Mouse (Mus musculus) ES-E14 (cell line): ENCODE measurements around the gene Sgms1. TPM values are rescaled to one million over a fixed set of nuclear protein-coding genes. Genes with fewer than 3 reads are reported as not detected.

Experiments
- DNase-seq: peaks from one replicate; pipeline ENCODE4 v3.0.0-alpha.2; 2013; ENCODE audit warnings: low read depth, low spot score
- H3K27ac ChIP-seq: 2 replicates; pipeline ENCODE4 v1.5.1; 2012; ENCODE audit warnings: low read depth, mild to moderate bottlenecking, low read length, moderate library complexity, mixed read lengths; ENCODE audit not compliant: poor library complexity, insufficient read depth, severe bottlenecking
- H3K36me3 ChIP-seq: 2 replicates; pipeline ENCODE4 v1.6.1; 2012; ENCODE audit warnings: mild to moderate bottlenecking, low read length, moderate library complexity, mixed read lengths; ENCODE audit not compliant: control insufficient read depth, poor library complexity, insufficient read depth, severe bottlenecking
- H3K4me1 ChIP-seq, 2 experiments: fragments of 150-350 bp in 1 of 2; sonication (generic) in 1 of 2; 2 replicates each; pipeline ENCODE4 v1.6.1; 2012; ENCODE audit warnings: low read length in 2 of 2, mild to moderate bottlenecking in 1 of 2, mixed read lengths in 1 of 2; ENCODE audit not compliant: control insufficient read depth in 2 of 2, insufficient read depth in 2 of 2, poor library complexity in 1 of 2
- H3K4me3 ChIP-seq, 2 experiments: fragments of 150-350 bp in 1 of 2; sonication (generic) in 1 of 2; 2 replicates each; pipeline ENCODE4 v1.5.1; 2012; ENCODE audit warnings: low read length in 2 of 2, low read depth in 1 of 2, mild to moderate bottlenecking in 1 of 2, mixed read lengths in 1 of 2; ENCODE audit not compliant: insufficient read depth in 1 of 2, poor library complexity in 1 of 2, severe bottlenecking in 1 of 2
- H3K9ac ChIP-seq: 2 replicates; pipeline ENCODE4 v1.6.1; 2012; ENCODE audit warnings: low read depth, mild to moderate bottlenecking, low read length, mixed read lengths; ENCODE audit not compliant: poor library complexity, insufficient read depth, severe bottlenecking
- H3K9me3 ChIP-seq: fragments of 150-350 bp; sonication (generic); 2 replicates; pipeline ENCODE4 v1.6.1; 2012; ENCODE audit warnings: low read depth, mild to moderate bottlenecking, low read length; ENCODE audit not compliant: control insufficient read depth, insufficient read depth
- CHD2 ChIP-seq: IDR thresholded peaks from 2 replicates; pipeline ENCODE4 v1.6.1; 2014; ENCODE audit warnings: mild to moderate bottlenecking, low read depth, low read length, inconsistent platforms
- HCFC1 ChIP-seq: IDR thresholded peaks from 2 replicates; pipeline ENCODE4 v1.6.1; 2012; ENCODE audit warnings: low read length, inconsistent platforms, borderline replicate concordance; ENCODE audit not compliant: insufficient read depth
- MAFK ChIP-seq: IDR thresholded peaks from 2 replicates; pipeline ENCODE4 v1.6.1; 2014; ENCODE audit warnings: mild to moderate bottlenecking, low read depth, low read length, inconsistent platforms; ENCODE audit not compliant: insufficient read depth
- ZC3H11A ChIP-seq: IDR thresholded peaks from 2 replicates; pipeline ENCODE4 v1.6.1; 2012; ENCODE audit warnings: low read depth, mild to moderate bottlenecking, inconsistent platforms, low read length, borderline replicate concordance
- ZNF384 ChIP-seq: IDR thresholded peaks from 2 replicates; pipeline ENCODE4 v1.6.1; 2012; ENCODE audit warnings: low read depth, low read length, inconsistent platforms
- in situ Hi-C, 2 experiments: fragments of 600-800 bp; cut with MboI; formaldehyde crosslinking; loops; one replicate each; pipeline ENCODE4 v1.15.1; 2025; ENCODE audit warnings: low sequenced_read_pairs in 2 of 2, inconsistent platforms in 1 of 2; ENCODE audit not compliant: unreplicated experiment in 2 of 2
- total RNA-seq: library from RNA; depleted of rRNA; stranded (reverse); fragments of 300-350 nt; gene quantifications from 2 replicates; pipeline ENCODE4 v1.2.3, GENCODE M21; 2012

Sgms1 gene
- total RNA-seq, 1 experiment = 42.5 TPM

DNA sequence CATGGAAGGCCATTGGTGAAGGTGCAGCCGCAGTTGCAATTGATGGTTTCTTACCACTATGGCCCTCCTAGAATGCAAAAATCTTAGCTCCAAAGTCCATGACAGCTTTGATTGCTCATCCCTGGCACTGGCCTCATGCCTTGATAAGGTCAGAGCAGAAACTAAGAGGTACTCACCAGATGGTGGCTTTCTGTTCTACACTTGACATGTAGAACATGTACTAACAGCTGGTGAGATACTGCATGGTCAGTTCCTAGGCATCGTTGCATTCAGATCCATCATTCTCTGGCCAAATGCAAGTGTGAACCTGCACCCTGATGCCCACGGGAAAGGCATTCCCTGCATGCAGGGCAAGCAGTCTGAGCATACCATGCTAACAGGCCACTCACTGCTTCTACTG, 63.4 kb downstream of the Sgms1 start:
- Histone ChIP-seq H3K36me3 (no peaks in the 10 kb centered on the region), H3K4me3 (no peak overlapping the region), H3K9ac (no peak overlapping the region), H3K4me1 (peaks cover 5 to 9% of the 10 kb centered on the region in 2 experiments; a peak in 1 of 4 replicates), H3K27ac (no peak overlapping the region), H3K9me3 (no peaks in the 10 kb centered on the region)
- TF ChIP-seq ZNF384 (no peak), ZC3H11A (no peak), MAFK (no peak), HCFC1 (no peak), CHD2 (no peak)
- in situ Hi-C loops = no loop called here
- no peak for DNase-seq

DNA sequence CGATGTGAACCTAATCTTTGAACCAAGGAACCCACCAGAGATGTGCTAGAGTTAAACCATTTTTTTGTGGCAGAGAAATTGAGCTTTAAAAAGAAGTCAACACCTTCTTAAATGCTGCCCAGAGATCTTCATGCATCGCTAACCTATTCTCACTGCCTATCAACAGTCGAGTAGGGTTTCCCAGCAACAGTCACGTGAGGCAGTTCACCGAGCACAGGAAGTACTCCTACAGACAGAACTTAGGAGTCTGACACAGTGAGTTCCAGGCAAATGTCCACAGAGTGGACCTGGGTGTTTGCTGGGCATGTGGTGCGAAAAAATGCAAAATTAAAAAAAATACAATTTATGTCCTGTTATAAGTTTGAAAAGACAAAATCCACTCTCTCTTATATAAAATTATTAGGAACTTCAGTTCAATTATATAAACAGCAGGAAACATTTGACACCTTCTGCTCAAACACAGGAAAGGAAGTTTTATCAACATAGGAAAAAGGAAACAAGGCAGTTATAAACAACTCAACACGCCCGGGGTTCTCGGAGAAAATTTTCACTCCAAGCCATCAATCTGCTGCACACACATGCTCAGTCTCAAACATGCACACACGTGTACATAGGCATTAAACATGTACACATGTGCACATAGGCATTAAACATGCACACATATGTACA, 64.3 kb downstream of the Sgms1 start:
- DNase-seq = no peak
- H3K9ac ChIP-seq = no peak overlapping the region
- H3K36me3 ChIP-seq = no peaks in the 10 kb centered on the region
- in situ Hi-C loops = no loop called here
- no peaks in the 10 kb centered on the region for H3K9me3 ChIP-seq
- no peak overlapping the region for H3K4me3 ChIP-seq
- TF ChIP-seq ZNF384 = no peak
- no peak for TF ChIP-seq CHD2
- TF ChIP-seq MAFK = no peak
- no peak for TF ChIP-seq ZC3H11A
- no peak for TF ChIP-seq HCFC1
- peaks cover 5 to 12% of the 10 kb centered on the region in 2 experiments; a peak in 2 of 4 replicates for H3K4me1 ChIP-seq
- no peak overlapping the region for H3K27ac ChIP-seq

DNA sequence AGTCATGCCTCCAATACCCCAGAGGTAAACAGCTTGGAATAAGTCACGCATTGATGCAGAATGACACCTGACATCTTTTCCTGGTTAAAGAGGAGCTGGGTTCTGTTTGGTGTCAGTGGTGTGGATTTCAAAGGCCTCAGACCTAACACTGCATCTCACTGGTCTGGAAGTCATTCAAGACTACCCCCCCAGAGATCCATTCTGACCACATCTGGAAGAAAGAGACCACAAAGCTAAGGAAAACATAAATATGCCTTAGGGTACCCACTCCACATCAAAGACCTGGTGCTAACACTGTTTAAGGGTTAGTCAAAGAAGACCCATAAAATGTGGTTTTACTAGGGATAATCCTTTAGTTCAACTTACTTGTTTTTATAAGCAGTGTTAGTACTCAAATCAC, 65.0 kb downstream of the Sgms1 start:
- H3K4me1 ChIP-seq = peaks cover 8 to 15% of the 10 kb centered on the region in 2 experiments; a peak in 3 of 4 replicates
- H3K9me3 ChIP-seq = no peaks in the 10 kb centered on the region
- no peaks in the 10 kb centered on the region for H3K36me3 ChIP-seq
- no peak for TF ChIP-seq CHD2
- in situ Hi-C loops = no loop called here
- DNase-seq = no peak
- no peak overlapping the region for H3K4me3 ChIP-seq
- H3K9ac ChIP-seq = no peak overlapping the region
- no peak overlapping the region for H3K27ac ChIP-seq

DNA sequence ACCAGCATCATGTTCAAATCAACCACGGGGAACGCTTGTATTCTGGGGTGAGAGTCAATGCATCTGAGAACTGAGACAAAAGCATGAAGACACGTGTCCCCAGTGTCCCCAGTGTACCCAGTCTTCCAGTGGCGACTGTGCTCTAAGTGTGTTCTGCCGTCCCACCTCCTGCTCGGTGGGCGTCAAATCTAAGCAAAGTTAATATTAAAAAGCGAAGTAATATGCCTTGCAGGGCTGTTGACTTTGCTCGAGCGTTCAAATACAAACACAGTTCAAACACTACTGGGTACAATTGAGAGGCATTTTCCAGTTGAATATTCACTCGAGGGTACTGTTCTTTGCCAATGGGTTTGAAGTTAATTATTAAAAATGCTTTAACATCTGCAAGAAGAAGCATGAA, 66.4 kb downstream of the Sgms1 start:
- in situ Hi-C loops = no loop called here
- Histone ChIP-seq H3K27ac (peak overlapping the region; percentile 50; the same call in 1 of the 2 replicates), H3K36me3 (no peaks in the 10 kb centered on the region), H3K4me3 (no peak overlapping the region), H3K9me3 (no peaks in the 10 kb centered on the region), H3K4me1 (peaks cover 7 to 18% of the 10 kb centered on the region in 2 experiments; a peak in 3 of 4 replicates), H3K9ac (no peak overlapping the region)
- no peak for DNase-seq
- no peak for TF ChIP-seq CHD2

DNA sequence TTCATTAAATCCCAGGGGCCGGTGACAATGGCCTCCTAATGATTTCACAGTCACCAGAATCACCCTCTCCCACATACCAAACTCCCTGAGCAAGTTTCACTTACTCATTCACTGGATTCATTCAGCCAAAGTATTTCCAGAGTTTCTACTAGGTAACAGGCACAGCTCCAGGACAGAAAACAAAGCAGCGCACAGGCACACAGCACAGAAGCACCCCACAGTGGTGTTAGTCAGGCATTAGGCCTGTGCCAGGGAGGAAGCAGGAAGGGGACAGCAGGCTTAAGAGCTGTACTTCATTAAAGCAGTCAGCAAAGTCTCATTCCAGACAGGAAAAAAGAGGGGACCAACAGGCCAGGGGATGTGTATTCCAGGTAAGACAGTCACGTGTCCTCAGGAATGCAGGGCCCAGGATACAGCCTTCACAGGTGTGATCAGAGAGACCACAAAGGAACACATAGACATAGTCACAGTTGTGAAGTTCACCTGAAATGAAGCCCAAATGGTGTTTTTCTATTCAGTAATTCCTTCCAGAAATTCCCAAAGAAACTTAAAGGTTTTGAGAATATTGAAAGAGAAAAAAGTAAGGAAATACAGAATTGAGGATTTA, 67.0 kb downstream of the Sgms1 start:
- H3K4me1 ChIP-seq = peaks cover 7 to 18% of the 10 kb centered on the region in 2 experiments; a peak in 3 of 4 replicates
- TF ChIP-seq ZNF384 = no peak
- TF ChIP-seq ZC3H11A = no peak
- no peak for TF ChIP-seq HCFC1
- TF ChIP-seq CHD2 = no peak
- TF ChIP-seq MAFK = no peak
- no peaks in the 10 kb centered on the region for H3K36me3 ChIP-seq
- no peaks in the 10 kb centered on the region for H3K9me3 ChIP-seq
- DNase-seq = no peak
- no peak overlapping the region for H3K9ac ChIP-seq
- in situ Hi-C loops = no loop called here
- H3K27ac ChIP-seq = peak overlapping the region; percentile 50
- no peak overlapping the region for H3K4me3 ChIP-seq
